Mouse (Mus musculus) forebrain, postnatal 0 days (tissue): ENCODE results near the gene Gm12184. TPM values are rescaled to one million over a fixed set of nuclear protein-coding genes. Genes with fewer than 3 reads are reported as not detected.
A peak's percentile ranks its signal among the peaks of the same experiment; 100 is the strongest.
"Not testable (repeated sequence)": the region's sequence is repeated elsewhere in the genome, so short reads cannot be mapped to it uniquely, and the experiment has no call there.

Source experiments
- ATAC-seq: fragments of 200-750 bp; cut with Nextera tagmentation; 2 replicates; pipeline ENCODE4 v1.8.0; 2017; ENCODE audit warnings: mild to moderate bottlenecking, moderate library complexity
- DNase-seq: peaks from one replicate; pipeline ENCODE4 v3.0.0-alpha.2; 2015
- H3K27ac ChIP-seq: fragments of 300-500 bp; sonication (generic); 2 replicates; pipeline ENCODE4 v1.5.1; 2014; ENCODE audit warnings: low read depth, mild to moderate bottlenecking, antibody characterized with exemption, low read length, moderate library complexity, mixed read lengths
- H3K27me3 ChIP-seq: fragments of 300-500 bp; sonication (generic); 2 replicates; pipeline ENCODE4 v1.6.1; 2014; ENCODE audit warnings: mild to moderate bottlenecking, low read length, mixed read lengths; ENCODE audit not compliant: insufficient read depth
- H3K36me3 ChIP-seq: fragments of 300-500 bp; sonication (generic); 2 replicates; pipeline ENCODE4 v1.6.1; 2014; ENCODE audit warnings: mild to moderate bottlenecking, moderate library complexity; ENCODE audit not compliant: insufficient read depth
- H3K4me1 ChIP-seq: fragments of 300-500 bp; sonication (generic); 2 replicates; pipeline ENCODE4 v1.6.1; 2014; ENCODE audit warnings: antibody characterized with exemption; ENCODE audit not compliant: insufficient read depth
- H3K4me2 ChIP-seq: fragments of 300-500 bp; sonication (generic); 2 replicates; pipeline ENCODE4 v1.6.1; 2014; ENCODE audit warnings: low read depth, mild to moderate bottlenecking, moderate library complexity
- H3K4me3 ChIP-seq: fragments of 300-500 bp; sonication (generic); 2 replicates; pipeline ENCODE4 v1.5.1; 2014; ENCODE audit warnings: low read depth, low read length, mixed read lengths
- H3K9ac ChIP-seq: fragments of 300-500 bp; sonication (generic); 2 replicates; pipeline ENCODE4 v1.6.1; 2014; ENCODE audit warnings: mild to moderate bottlenecking
- H3K9me3 ChIP-seq: fragments of 300-500 bp; sonication (generic); 2 replicates; pipeline ENCODE4 v1.6.1; 2016; ENCODE audit warnings: low read length
- CTCF ChIP-seq: sonication (generic); IDR thresholded peaks from 2 replicates; pipeline ENCODE4 v1.5.1; 2016; ENCODE audit warnings: antibody characterized with exemption, control low read depth, low read depth
- WGBS: fragments of 180-500 bp; shearing (Covaris S2); extraction: QIAGEN DNeasy Blood & Tissue Kit; methylation state at CpG from one replicate; pipeline ENCODE4 v1.1.7; 2014; 5-methylcytosine and 5-hydroxymethylcytosine counted together
- polyA plus RNA-seq: library from polyadenylated mRNA; unstranded; fragments of >200 nt; fragmentation: Nextera tagmentation; extraction: Ambion mirVana; gene quantifications from 2 replicates; pipeline ENCODE4 v1.2.1, GENCODE M21; 2015
- total RNA-seq: library from RNA; depleted of rRNA; stranded (reverse); fragments of >200 nt; gene quantifications from 2 replicates; pipeline ENCODE4 v1.2.3, GENCODE M21; 2014; rRNA removed

The Gm12184 gene
- 8.0 and 9.3 TPM in 2 replicates for total RNA-seq
- 3.7 and 5.0 TPM in 2 replicates for polyA plus RNA-seq

DNA sequence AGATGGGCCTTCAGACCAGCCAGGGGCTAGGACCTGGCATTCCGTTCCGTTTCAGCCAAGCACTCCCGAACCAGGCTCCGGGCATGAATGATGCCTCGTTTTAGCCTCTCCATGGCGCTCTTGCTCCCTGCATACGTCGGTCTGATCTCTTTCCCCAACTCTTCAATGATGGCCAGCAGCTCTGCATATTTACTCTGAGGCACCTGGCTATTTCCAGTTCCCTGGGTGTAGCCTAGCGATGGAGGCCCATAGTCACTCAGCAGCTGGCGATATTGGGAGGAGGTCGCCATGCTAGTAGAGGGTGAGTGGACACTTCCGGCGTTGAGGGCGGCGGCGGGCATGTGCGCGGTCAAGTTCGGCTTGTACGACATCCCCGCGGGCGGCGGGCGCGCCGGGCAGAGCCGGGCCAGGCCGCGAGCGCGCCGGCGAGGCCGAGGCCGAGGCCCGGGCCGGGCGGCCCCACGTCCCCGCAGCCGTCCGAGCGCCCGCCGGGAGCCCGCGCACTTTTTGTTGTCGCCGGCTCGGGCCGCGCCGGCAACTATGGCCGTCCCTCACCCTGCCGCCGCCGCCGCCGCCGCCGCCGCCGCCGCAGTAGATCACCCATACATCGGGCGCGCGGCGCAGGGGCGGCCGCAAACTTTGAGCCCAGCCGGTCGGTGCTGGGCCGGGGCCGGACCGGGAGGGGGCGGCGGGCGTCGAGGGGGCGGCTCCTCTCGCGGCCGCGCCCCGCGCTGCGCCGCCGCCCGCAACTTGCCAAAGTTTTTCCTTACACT, at the start of gene Gm12184, which contains the start of gene Trim7:
Gm12184 (minus strand) TSS at position 677 of the 773 bp plus-strand sequence.
Trim7 (plus strand) TSS at position 162 of the 773 bp plus-strand sequence.
- not testable (repeated sequence) for H3K27ac ChIP-seq, H3K9me3 ChIP-seq, H3K4me1 ChIP-seq, DNase-seq, H3K9ac ChIP-seq, H3K36me3 ChIP-seq
- WGBS = 1% methylated on average over 42 of the region's 92 CpGs
- peak within 1 kb of the TSS; percentile 44 for H3K4me2 ChIP-seq
- H3K27me3 ChIP-seq = peaks cover 14% of the 10 kb centered on the region
- peak within 1 kb of the TSS; percentile 35 for H3K4me3 ChIP-seq
- peak; percentile 71 for ATAC-seq

DNA sequence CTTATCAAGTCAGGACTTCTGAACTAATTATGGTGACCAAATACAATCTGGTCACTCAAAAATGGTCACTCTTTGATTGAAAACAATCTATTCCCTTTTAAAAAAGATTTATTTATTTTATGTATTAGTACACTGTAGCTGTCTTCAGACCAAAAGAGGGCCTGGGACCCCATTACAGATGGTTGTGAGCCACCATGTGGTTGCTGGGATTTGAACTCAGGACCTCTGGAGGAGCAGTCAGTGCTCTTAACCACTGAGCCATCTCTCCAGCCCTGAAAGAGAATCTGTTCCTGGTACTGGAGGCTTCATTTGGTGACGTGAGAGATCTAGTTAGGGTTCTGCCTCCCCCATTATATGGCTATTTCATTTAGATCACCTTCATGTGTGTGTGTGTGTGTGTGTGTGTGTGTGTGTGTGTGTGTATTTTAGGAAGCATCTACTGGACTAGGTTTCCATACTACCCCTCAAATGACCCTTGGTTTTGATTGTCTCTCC, 48.9 kb upstream of the Gm12184 start:
- H3K27me3 ChIP-seq, ATAC-seq, H3K4me1 ChIP-seq, DNase-seq, H3K27ac ChIP-seq, H3K9me3 ChIP-seq, H3K36me3 ChIP-seq, H3K4me3 ChIP-seq, H3K4me2 ChIP-seq, H3K9ac ChIP-seq: not testable (repeated sequence)
- WGBS = 69% methylated on average over 1 of the region's 1 CpGs

DNA sequence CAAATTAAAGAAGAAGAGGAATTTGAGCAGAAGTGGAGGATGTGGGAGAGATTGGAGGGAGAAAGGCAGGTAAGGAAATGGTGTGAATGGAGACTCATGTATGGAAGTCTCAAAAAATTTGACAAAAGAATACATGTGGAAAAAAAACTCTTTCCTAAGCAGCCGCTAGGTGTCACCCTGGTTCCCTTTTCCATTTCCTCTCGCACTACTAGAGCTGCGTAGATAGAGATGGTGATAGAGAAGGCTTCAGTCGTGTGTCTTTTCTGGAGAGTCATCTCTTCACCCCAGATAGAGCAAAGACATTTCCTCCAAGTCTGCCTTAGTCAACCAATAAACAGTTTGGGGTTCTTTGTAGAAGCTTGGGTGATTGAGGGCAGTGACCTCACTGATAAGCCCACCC, 48.0 kb upstream of the Gm12184 start:
- Histone ChIP-seq H3K27me3 (no peaks in the 10 kb centered on the region), H3K4me1 (no peaks in the 10 kb centered on the region), H3K9me3 (no peaks in the 10 kb centered on the region), H3K9ac (no peak overlapping the region), H3K4me3 (no peak overlapping the region), H3K36me3 (no peaks in the 10 kb centered on the region), H3K4me2 (no peak overlapping the region), H3K27ac (no peak overlapping the region)
- peak; percentile 78 for DNase-seq
- peak; percentile 81 for TF ChIP-seq CTCF
- 1% methylated on average over 4 of the region's 4 CpGs for WGBS
- ATAC-seq = peak; percentile 87

DNA sequence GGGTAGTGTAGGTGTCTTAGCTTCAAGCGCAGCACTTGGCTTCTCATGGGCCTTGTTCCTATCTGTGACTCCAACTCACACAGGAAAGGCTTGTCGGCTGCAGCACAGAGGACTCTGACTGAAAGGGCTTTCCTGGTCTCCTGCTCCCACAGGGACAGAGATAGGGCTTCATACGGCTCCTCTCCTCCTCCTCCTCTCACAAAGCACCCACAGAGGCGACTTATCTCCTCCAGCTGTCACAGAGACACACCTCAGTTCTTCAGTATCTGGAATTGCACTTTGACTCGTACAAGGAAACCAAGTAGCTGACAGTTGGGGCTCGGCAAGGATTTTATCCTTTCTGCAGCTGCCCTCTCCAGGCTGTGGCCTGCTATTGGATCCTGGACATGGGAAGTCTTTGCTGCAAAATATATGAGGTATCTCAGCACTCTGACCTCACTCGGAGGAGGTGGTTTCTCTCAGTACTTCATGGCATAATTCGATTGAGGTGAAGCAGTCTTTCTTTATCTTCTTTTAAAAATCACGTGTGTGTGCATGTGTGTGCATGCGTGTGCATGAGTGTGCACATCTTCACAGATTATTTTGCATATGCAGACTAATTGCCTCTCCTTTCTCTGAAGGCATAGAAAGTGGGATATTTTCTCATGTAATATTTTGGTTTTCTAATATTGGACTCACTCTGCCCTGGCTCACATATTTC, 47.3 kb upstream of the Gm12184 start:
- no peak overlapping the region for H3K4me3 ChIP-seq
- ATAC-seq = no peak
- TF ChIP-seq CTCF = no peak
- WGBS = 76% methylated on average over 10 of the region's 10 CpGs
- H3K27me3 ChIP-seq = no peaks in the 10 kb centered on the region
- no peaks in the 10 kb centered on the region for H3K36me3 ChIP-seq
- no peak for DNase-seq
- H3K4me1 ChIP-seq = no peaks in the 10 kb centered on the region
- H3K9ac ChIP-seq = no peak overlapping the region
- no peaks in the 10 kb centered on the region for H3K9me3 ChIP-seq
- H3K4me2 ChIP-seq = no peak overlapping the region
- no peak overlapping the region for H3K27ac ChIP-seq

DNA sequence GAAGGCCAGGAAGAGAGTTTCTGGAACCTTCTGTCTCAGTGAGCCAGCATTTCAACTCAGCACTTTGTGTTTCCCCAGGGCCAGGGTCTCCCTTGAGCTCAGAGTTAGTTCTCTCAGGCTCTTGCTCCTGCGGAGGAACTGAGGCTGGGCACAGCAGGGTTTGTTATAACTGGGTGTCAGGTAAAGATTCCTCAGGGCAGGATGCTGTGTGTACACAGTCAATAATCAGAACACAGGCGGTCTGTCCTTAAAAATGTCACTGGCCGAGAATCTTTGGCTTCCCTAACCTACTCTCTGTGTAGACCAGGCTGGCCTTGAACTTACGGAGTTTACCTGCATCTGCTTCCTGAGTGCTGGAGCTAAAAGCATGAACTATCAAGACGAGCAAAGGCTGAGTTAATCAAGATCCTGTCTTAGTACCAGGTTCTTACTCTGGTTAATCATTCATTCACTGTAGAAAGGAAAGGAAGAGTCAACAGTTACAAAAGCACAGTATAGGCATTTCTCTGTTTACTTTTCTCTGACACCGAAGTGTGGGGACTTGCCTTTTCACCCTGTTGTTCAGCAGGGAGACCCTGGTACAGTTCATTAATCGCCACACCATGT, 46.3 kb upstream of the Gm12184 start:
- no peak for ATAC-seq
- H3K27ac ChIP-seq = no peak overlapping the region; the same call in 1 of the 2 replicates
- H3K36me3 ChIP-seq = no peaks in the 10 kb centered on the region
- 83% methylated on average over 7 of the region's 7 CpGs for WGBS
- DNase-seq = no peak
- no peak overlapping the region for H3K4me3 ChIP-seq
- H3K9ac ChIP-seq = no peak overlapping the region
- H3K4me1 ChIP-seq = no peaks in the 10 kb centered on the region
- no peaks in the 10 kb centered on the region for H3K9me3 ChIP-seq
- no peak for TF ChIP-seq CTCF
- H3K4me2 ChIP-seq = no peak overlapping the region
- no peaks in the 10 kb centered on the region for H3K27me3 ChIP-seq

DNA sequence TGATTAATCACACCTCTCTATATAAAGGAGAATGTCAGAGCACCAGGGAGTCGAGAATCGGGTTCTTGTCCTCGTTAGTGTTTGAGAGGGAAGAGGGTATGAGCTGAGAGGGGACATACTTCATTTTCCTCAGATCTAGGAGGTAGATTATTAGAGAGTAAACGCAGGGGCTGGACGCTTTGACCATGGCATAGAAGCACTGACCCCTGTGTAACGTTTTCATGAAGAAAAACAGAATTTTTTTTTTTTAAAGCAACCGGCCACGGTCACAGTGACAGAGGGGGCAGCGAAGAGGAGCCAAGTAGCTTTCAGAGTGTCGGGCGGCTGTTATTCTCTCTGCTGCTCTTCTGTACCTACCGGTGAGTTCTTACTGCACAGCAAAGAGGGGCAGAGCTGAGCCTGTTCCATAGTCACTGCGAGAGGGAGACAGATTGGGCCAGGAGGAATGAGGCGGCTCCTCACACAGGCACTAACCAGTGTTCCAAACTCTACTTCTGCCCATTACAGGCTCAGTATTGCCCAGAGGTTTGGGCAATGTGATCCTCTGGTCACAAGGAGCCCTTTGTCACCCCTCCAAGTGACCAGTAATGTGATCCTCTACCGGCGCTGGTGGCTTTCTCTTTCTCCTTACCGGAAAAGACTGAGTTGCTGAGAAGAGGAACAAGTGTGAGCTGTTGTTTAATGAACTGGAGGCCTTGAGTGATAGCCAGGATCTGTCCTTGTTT, 45.5 kb upstream of the Gm12184 start:
- DNase-seq (no peak), ATAC-seq (peak; percentile 39)
- peak overlapping the region; percentile 39 for H3K4me3 ChIP-seq
- WGBS = 10% methylated on average over 17 of the region's 17 CpGs
- no peaks in the 10 kb centered on the region for H3K27me3 ChIP-seq
- TF ChIP-seq CTCF = no peak
- peak overlapping the region; percentile 68 for H3K4me2 ChIP-seq
- H3K9me3 ChIP-seq = no peaks in the 10 kb centered on the region
- no peaks in the 10 kb centered on the region for H3K4me1 ChIP-seq
- no peaks in the 10 kb centered on the region for H3K36me3 ChIP-seq
- H3K27ac ChIP-seq = peak overlapping the region; percentile 29; the same call in 1 of the 2 replicates
- H3K9ac ChIP-seq = peak overlapping the region; percentile 55
